15 mouse cellular contexts compared by ENCODE assay signal in the genomic region with DNA sequence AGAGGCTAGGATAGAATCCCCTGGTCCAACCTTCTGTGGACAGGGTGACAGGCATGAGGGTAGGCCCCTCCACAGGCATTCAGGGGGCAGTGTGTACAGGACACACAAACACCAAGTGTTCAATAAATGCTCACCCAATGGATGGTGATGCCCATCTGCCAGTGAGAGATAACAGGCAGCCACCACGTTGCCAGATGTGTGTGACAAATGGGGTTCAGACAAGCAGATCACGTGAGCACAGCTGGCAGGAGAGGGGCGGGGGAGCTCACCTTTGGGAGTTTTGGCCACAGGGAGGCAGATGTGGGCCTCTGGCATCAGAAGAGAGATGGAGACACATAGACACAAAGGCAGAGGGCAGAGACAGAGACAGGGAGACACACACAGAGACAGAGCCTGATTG. TPM values are rescaled to one million over a fixed set of nuclear protein-coding genes. Genes with fewer than 3 reads are reported as not detected.
DNase-seq lines count a peak whose midpoint lies in the region; ATAC-seq lines count a peak whose summit lies in the region.
"Had no signal": no experiment of that assay in that cellular context is flagged by ENCODE, and none has a peak within 500 bp of the region (broad histone marks: within the 10 kb centered on the region; RNA-seq: fewer than 3 reads in every experiment).

No protein-coding gene starts in this region.

- DNase-seq in hindbrain, embryonic 10.5 days (ENCODE audit: low spot score): no peak
- peak; percentile 88 for DNase-seq in c-Kit-positive CD71-positive TER-119-positive erythroid progenitor cells, embryonic 14.5 days (ENCODE audit: low spot score)
- peak; percentile 90 for DNase-seq in liver, embryonic 13.5 days
- no peak for DNase-seq in left cerebral cortex, adult 8-10 months (ENCODE audit: low spot score in 2 of 2)
- DNase-seq in left cerebral cortex, postnatal 14 days (ENCODE audit: low spot score in 2 of 2): no peak
- no peak for DNase-seq in thymus, postnatal 4 days
- DNase-seq: adrenal gland, postnatal 10 days; cerebellum, adult 11-12 months; gastrocnemius, postnatal 25 days; left cerebral cortex, postnatal 4 days; lung, postnatal 36 days; right cerebral cortex, postnatal 14 days had no signal

- H3K27me3 ChIP-seq in hindbrain, embryonic 10.5 days (ENCODE audit: insufficient read depth, poor library complexity, severe bottlenecking): no peaks in the 10 kb centered on the region
- no peaks in the 10 kb centered on the region for H3K27me3 ChIP-seq in hindbrain, embryonic 13.5 days
- H3K27me3 ChIP-seq in liver, embryonic 13.5 days: no peaks in the 10 kb centered on the region
- H3K27me3 ChIP-seq in stomach, embryonic 14.5 days (ENCODE audit: control insufficient read depth, insufficient read depth, low read length): no peaks in the 10 kb centered on the region
- H3K27me3 ChIP-seq: forebrain, embryonic 13.5 days had no signal

- intact Hi-C loops in left cerebral cortex, postnatal 14 days (cut with DNase I): no loop called here

- peak overlapping the region; percentile 23; the same call in 1 of the 2 replicates for H3K27ac ChIP-seq in hindbrain, embryonic 10.5 days
- H3K27ac ChIP-seq in hindbrain, embryonic 13.5 days: no peak overlapping the region
- peak overlapping the region; percentile 94 for H3K27ac ChIP-seq in liver, embryonic 13.5 days
- H3K27ac ChIP-seq in stomach, embryonic 14.5 days (ENCODE audit: low read length): no peak overlapping the region
- H3K27ac ChIP-seq: forebrain, embryonic 13.5 days had no signal

- H3K36me3 ChIP-seq in hindbrain, embryonic 10.5 days: peaks cover 79% of the 10 kb centered on the region
- H3K36me3 ChIP-seq in hindbrain, embryonic 13.5 days: peaks cover 78% of the 10 kb centered on the region
- peaks cover 83% of the 10 kb centered on the region for H3K36me3 ChIP-seq in liver, embryonic 13.5 days
- H3K36me3 ChIP-seq in stomach, embryonic 14.5 days (ENCODE audit: control insufficient read depth, insufficient read depth, low read length): peaks cover 22% of the 10 kb centered on the region

- no peak overlapping the region for H3K4me2 ChIP-seq in hindbrain, embryonic 13.5 days
- peak overlapping the region; percentile 66 for H3K4me2 ChIP-seq in liver, embryonic 13.5 days
- H3K4me2 ChIP-seq in stomach, embryonic 14.5 days (replicated peaks; ENCODE audit: low read depth, low read length): no peak overlapping the region
- H3K4me2 ChIP-seq: forebrain, embryonic 13.5 days had no signal

- H3K9ac ChIP-seq in hindbrain, embryonic 13.5 days: no peak overlapping the region
- H3K9ac ChIP-seq in liver, embryonic 13.5 days: peak overlapping the region; percentile 66
- H3K9ac ChIP-seq in stomach, embryonic 14.5 days (replicated peaks; ENCODE audit: low read depth, low read length): no peak overlapping the region
- H3K9ac ChIP-seq: forebrain, embryonic 13.5 days had no signal

- H3K9me3 ChIP-seq in hindbrain, embryonic 10.5 days: no peaks in the 10 kb centered on the region
- H3K9me3 ChIP-seq in hindbrain, embryonic 13.5 days: no peaks in the 10 kb centered on the region
- no peaks in the 10 kb centered on the region for H3K9me3 ChIP-seq in liver, embryonic 13.5 days (replicated peaks)
- no peaks in the 10 kb centered on the region for H3K9me3 ChIP-seq in stomach, embryonic 14.5 days (ENCODE audit: control insufficient read depth, low read depth, low read length)
- H3K9me3 ChIP-seq: forebrain, embryonic 13.5 days had no signal

- ATAC-seq in hindbrain, embryonic 13.5 days (ENCODE audit: low FRiP score): no peak
- ATAC-seq in liver, embryonic 13.5 days (ENCODE audit: low read depth): peak; percentile 94
- ATAC-seq in stomach, embryonic 14.5 days (ENCODE audit: insufficient number of reproducible peaks, insufficient read depth, low FRiP score, low read depth): peak; percentile 63; the same call in 1 of the 2 replicates
- ATAC-seq: forebrain, embryonic 13.5 days had no signal

- H3K4me3 ChIP-seq in hindbrain, embryonic 10.5 days: no peak overlapping the region
- H3K4me3 ChIP-seq in hindbrain, embryonic 13.5 days: no peak overlapping the region
- H3K4me3 ChIP-seq in liver, embryonic 13.5 days (replicated peaks): peak overlapping the region; percentile 36
- H3K4me3 ChIP-seq in stomach, embryonic 14.5 days (ENCODE audit: low read depth, low read length): no peak overlapping the region
- H3K4me3 ChIP-seq: forebrain, embryonic 13.5 days had no signal

- peaks cover 5% of the 10 kb centered on the region for H3K4me1 ChIP-seq in hindbrain, embryonic 10.5 days (replicated peaks)
- H3K4me1 ChIP-seq in hindbrain, embryonic 13.5 days (replicated peaks): no peaks in the 10 kb centered on the region
- peaks cover 70% of the 10 kb centered on the region for H3K4me1 ChIP-seq in liver, embryonic 13.5 days (replicated peaks)
- no peaks in the 10 kb centered on the region; the same call in 1 of the 2 replicates for H3K4me1 ChIP-seq in stomach, embryonic 14.5 days (ENCODE audit: control insufficient read depth, insufficient read depth, low read length)

- 76% methylated on average over 3 of the region's 3 CpGs for WGBS in hindbrain, embryonic 10.5 days
- 81% methylated on average over 3 of the region's 3 CpGs for WGBS in hindbrain, embryonic 13.5 days
- WGBS in liver, embryonic 13.5 days (ENCODE audit: insufficient replicate concordance): 14% methylated on average over 3 of the region's 3 CpGs
- 66% methylated on average over 3 of the region's 3 CpGs for WGBS in stomach, embryonic 14.5 days

RNA-seq across cellular contexts. Expression of a gene that starts 24.3 kb away (rescaled TPM):
- polyA plus RNA-seq in hindbrain, embryonic 10.5 days (2016; fragmentation: Nextera tagmentation; extraction: Ambion mirVana): 16.8 and 17.2 TPM in 2 replicates
- polyA plus RNA-seq in hindbrain, embryonic 13.5 days (2015; fragmentation: Nextera tagmentation; extraction: Ambion mirVana): 13.6 and 14.4 TPM in 2 replicates
- polyA plus RNA-seq in liver, embryonic 13.5 days (2015; fragmentation: Nextera tagmentation; extraction: Ambion mirVana): 9.2 and 9.9 TPM in 2 replicates
- 13.2 and 15.7 TPM in 2 replicates for polyA plus RNA-seq in stomach, embryonic 14.5 days (2014; fragmentation: Nextera tagmentation; extraction: Ambion mirVana)
- 10 to 100 TPM; 16.2 to 32.0 (median 20.3) TPM for total RNA-seq in left cerebral cortex, adult 8-10 months (2022)
- 10 to 100 TPM; 19.2 to 19.3 TPM for total RNA-seq in left cerebral cortex, postnatal 14 days (2021)

RNA-seq across cellular contexts. Expression of a gene that starts 34.1 kb away (rescaled TPM):
- 681 and 705 TPM in 2 replicates for polyA plus RNA-seq in hindbrain, embryonic 10.5 days (2016; fragmentation: Nextera tagmentation; extraction: Ambion mirVana)
- 509 and 531 TPM in 2 replicates for polyA plus RNA-seq in hindbrain, embryonic 13.5 days (2015; fragmentation: Nextera tagmentation; extraction: Ambion mirVana)
- polyA plus RNA-seq in liver, embryonic 13.5 days (2015; fragmentation: Nextera tagmentation; extraction: Ambion mirVana): 677 TPM in 2 replicates
- 434 and 466 TPM in 2 replicates for polyA plus RNA-seq in stomach, embryonic 14.5 days (2014; fragmentation: Nextera tagmentation; extraction: Ambion mirVana)
- total RNA-seq in left cerebral cortex, adult 8-10 months (2022): 100 to 1,000 TPM; 472 to 551 (median 538) TPM
- 100 to 1,000 TPM; 462 to 482 TPM for total RNA-seq in left cerebral cortex, postnatal 14 days (2021)

RNA-seq across cellular contexts. Expression of a gene that starts 34.5 kb away (rescaled TPM):
- 18.5 and 21.1 TPM in 2 replicates for polyA plus RNA-seq in hindbrain, embryonic 10.5 days (2016; fragmentation: Nextera tagmentation; extraction: Ambion mirVana)
- 16.3 and 18.2 TPM in 2 replicates for polyA plus RNA-seq in hindbrain, embryonic 13.5 days (2015; fragmentation: Nextera tagmentation; extraction: Ambion mirVana)
- 16.2 and 18.3 TPM in 2 replicates for polyA plus RNA-seq in liver, embryonic 13.5 days (2015; fragmentation: Nextera tagmentation; extraction: Ambion mirVana)
- polyA plus RNA-seq in stomach, embryonic 14.5 days (2014; fragmentation: Nextera tagmentation; extraction: Ambion mirVana): 25.2 and 25.9 TPM in 2 replicates
- 100 to 1,000 TPM; 102 to 111 (median 109) TPM for total RNA-seq in left cerebral cortex, adult 8-10 months (2022)
- 10 to 100 TPM; 86.2 to 90.8 TPM for total RNA-seq in left cerebral cortex, postnatal 14 days (2021)

RNA-seq across cellular contexts. Expression of a gene that starts 41.5 kb away (rescaled TPM):
- polyA plus RNA-seq in hindbrain, embryonic 10.5 days (2016; fragmentation: Nextera tagmentation; extraction: Ambion mirVana): 261 and 268 TPM in 2 replicates
- polyA plus RNA-seq in hindbrain, embryonic 13.5 days (2015; fragmentation: Nextera tagmentation; extraction: Ambion mirVana): 150 and 154 TPM in 2 replicates
- polyA plus RNA-seq in liver, embryonic 13.5 days (2015; fragmentation: Nextera tagmentation; extraction: Ambion mirVana): 120 and 122 TPM in 2 replicates
- polyA plus RNA-seq in stomach, embryonic 14.5 days (2014; fragmentation: Nextera tagmentation; extraction: Ambion mirVana): 220 TPM in 2 replicates
- 10 to 100 TPM; 64.7 to 80.4 (median 72.9) TPM for total RNA-seq in left cerebral cortex, adult 8-10 months (2022)
- total RNA-seq in left cerebral cortex, postnatal 14 days (2021): 10 to 100 TPM; 66.9 to 68.9 TPM

RNA-seq across cellular contexts. Expression of a gene that starts 57.4 kb away (rescaled TPM):
- 484 and 504 TPM in 2 replicates for polyA plus RNA-seq in hindbrain, embryonic 10.5 days (2016; fragmentation: Nextera tagmentation; extraction: Ambion mirVana)
- polyA plus RNA-seq in hindbrain, embryonic 13.5 days (2015; fragmentation: Nextera tagmentation; extraction: Ambion mirVana): 434 and 449 TPM in 2 replicates
- polyA plus RNA-seq in liver, embryonic 13.5 days (2015; fragmentation: Nextera tagmentation; extraction: Ambion mirVana): 358 and 362 TPM in 2 replicates
- 481 and 531 TPM in 2 replicates for polyA plus RNA-seq in stomach, embryonic 14.5 days (2014; fragmentation: Nextera tagmentation; extraction: Ambion mirVana)
- total RNA-seq in left cerebral cortex, adult 8-10 months (2022): 100 to 1,000 TPM; 306 to 342 (median 330) TPM
- total RNA-seq in left cerebral cortex, postnatal 14 days (2021): 100 to 1,000 TPM; 403 to 424 TPM

Comparison
In these comparisons a context has a peak if more than half of its experiments do, and no peak if none do; other contexts are left out.
1. H3K27ac ChIP-seq: peak in hindbrain, embryonic 10.5 days (single experiment) and liver, embryonic 13.5 days (single experiment); none in hindbrain, embryonic 13.5 days (single experiment) and stomach, embryonic 14.5 days (single experiment).
2. DNase-seq: peak in c-Kit-positive CD71-positive TER-119-positive erythroid progenitor cells, embryonic 14.5 days (single experiment) and liver, embryonic 13.5 days (single experiment); none in hindbrain, embryonic 10.5 days (single experiment), left cerebral cortex, adult 8-10 months (0 of 2), left cerebral cortex, postnatal 14 days (0 of 2) and thymus, postnatal 4 days (single experiment).